In the genomic region with DNA sequence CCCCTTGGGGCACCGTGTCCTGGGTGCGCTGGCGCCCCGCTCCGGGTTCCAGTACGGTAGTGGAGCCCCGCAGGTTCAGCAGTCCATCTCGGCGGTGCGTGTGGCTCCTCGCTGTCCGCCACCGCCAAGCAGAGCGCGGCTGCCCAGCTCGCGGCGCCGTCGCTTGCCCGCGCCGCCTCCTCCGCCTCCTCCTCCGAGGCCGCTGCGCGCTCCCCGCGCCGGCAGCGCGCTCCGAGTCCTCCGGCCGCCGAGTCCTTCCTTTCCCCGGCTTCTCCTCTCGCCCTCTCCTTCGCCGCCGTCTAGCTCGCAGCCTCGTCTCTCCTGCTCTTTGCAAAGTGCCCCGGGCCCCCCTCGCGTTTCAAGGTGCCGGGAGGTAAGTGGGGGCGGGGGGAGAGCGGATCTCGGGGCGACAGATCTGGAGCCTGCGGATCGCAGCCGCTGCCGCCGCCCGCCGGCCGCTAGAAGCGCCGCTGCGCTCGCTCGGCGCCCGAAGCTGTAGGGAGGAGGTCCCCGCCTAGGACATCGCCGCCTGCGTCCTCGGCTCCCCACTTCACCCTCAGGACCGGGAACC, we compare ENCODE assay signal across 8 mouse cellular contexts. TPM values are rescaled to one million over a fixed set of nuclear protein-coding genes. Genes with fewer than 3 reads are reported as not detected.
A peak's percentile ranks its signal among the peaks of the same experiment; 100 is the strongest.
DNase-seq lines count a peak whose midpoint lies in the region; ATAC-seq lines count a peak whose summit lies in the region.

No protein-coding gene starts in this region.

- peak overlapping the region; percentile 62 for H3K9ac ChIP-seq in embryonic facial prominence, embryonic 15.5 days
- H3K9ac ChIP-seq in heart, embryonic 13.5 days = peak overlapping the region; percentile 82
- H3K9ac ChIP-seq in kidney, embryonic 16.5 days (replicated peaks; ENCODE audit: low read length) = peak overlapping the region; percentile 69
- H3K9ac ChIP-seq in liver, embryonic 15.5 days = peak overlapping the region; percentile 15; the same call in 1 of the 2 replicates
- H3K9ac ChIP-seq in stomach, embryonic 14.5 days (replicated peaks; ENCODE audit: low read depth, low read length) = peak overlapping the region; percentile 38

- no peaks in the 10 kb centered on the region for H3K9me3 ChIP-seq in embryonic facial prominence, embryonic 15.5 days (replicated peaks)
- H3K9me3 ChIP-seq in heart, embryonic 13.5 days = no peaks in the 10 kb centered on the region
- no peaks in the 10 kb centered on the region for H3K9me3 ChIP-seq in kidney, embryonic 16.5 days (ENCODE audit: low read length)
- H3K9me3 ChIP-seq in liver, embryonic 15.5 days (replicated peaks) = no peaks in the 10 kb centered on the region
- H3K9me3 ChIP-seq in stomach, embryonic 14.5 days (ENCODE audit: control insufficient read depth, low read depth, low read length) = no peaks in the 10 kb centered on the region

- ATAC-seq in embryonic facial prominence, embryonic 15.5 days (ENCODE audit: insufficient number of reproducible peaks, low FRiP score, low TSS enrichment, low read depth) = peak; percentile 44
- peak; percentile 33; the same call in 1 of the 2 replicates for ATAC-seq in heart, embryonic 13.5 days (ENCODE audit: extremely low read depth, insufficient number of reproducible peaks, low FRiP score, low TSS enrichment)
- peak; percentile 79 for ATAC-seq in kidney, embryonic 16.5 days (ENCODE audit: low FRiP score, low TSS enrichment)
- peak; percentile 28 for ATAC-seq in liver, embryonic 15.5 days (ENCODE audit: insufficient read depth)
- ATAC-seq in stomach, embryonic 14.5 days (ENCODE audit: insufficient number of reproducible peaks, insufficient read depth, low FRiP score, low read depth) = peak; percentile 74

- H3K4me1 ChIP-seq in embryonic facial prominence, embryonic 15.5 days = peaks cover 37% of the 10 kb centered on the region
- peaks cover 37% of the 10 kb centered on the region for H3K4me1 ChIP-seq in heart, embryonic 13.5 days
- H3K4me1 ChIP-seq in kidney, embryonic 16.5 days (ENCODE audit: insufficient read depth, low read length) = peaks cover 32% of the 10 kb centered on the region
- H3K4me1 ChIP-seq in liver, embryonic 15.5 days (replicated peaks) = peaks cover 25% of the 10 kb centered on the region
- H3K4me1 ChIP-seq in stomach, embryonic 14.5 days (ENCODE audit: control insufficient read depth, insufficient read depth, low read length) = peaks cover 11% of the 10 kb centered on the region; the same call in 1 of the 2 replicates

- peak overlapping the region; percentile 88 for H3K4me2 ChIP-seq in embryonic facial prominence, embryonic 15.5 days (replicated peaks)
- H3K4me2 ChIP-seq in heart, embryonic 13.5 days = peak overlapping the region; percentile 96
- peak overlapping the region; percentile 89 for H3K4me2 ChIP-seq in kidney, embryonic 16.5 days (replicated peaks; ENCODE audit: low read depth, low read length)
- H3K4me2 ChIP-seq in liver, embryonic 15.5 days = peak overlapping the region; percentile 70
- H3K4me2 ChIP-seq in stomach, embryonic 14.5 days (replicated peaks; ENCODE audit: low read depth, low read length) = peak overlapping the region; percentile 91

- H3K36me3 ChIP-seq in embryonic facial prominence, embryonic 15.5 days = no peaks in the 10 kb centered on the region
- no peaks in the 10 kb centered on the region for H3K36me3 ChIP-seq in heart, embryonic 13.5 days
- no peaks in the 10 kb centered on the region for H3K36me3 ChIP-seq in kidney, embryonic 16.5 days (ENCODE audit: insufficient read depth, low read length)
- no peaks in the 10 kb centered on the region for H3K36me3 ChIP-seq in liver, embryonic 15.5 days (replicated peaks)
- H3K36me3 ChIP-seq in stomach, embryonic 14.5 days (ENCODE audit: control insufficient read depth, insufficient read depth, low read length) = no peaks in the 10 kb centered on the region

- WGBS in embryonic facial prominence, embryonic 15.5 days = under 1% methylated on average over 67 of the region's 73 CpGs
- WGBS in heart, embryonic 13.5 days = under 1% methylated on average over 63 of the region's 73 CpGs
- under 1% methylated on average over 53 of the region's 73 CpGs for WGBS in kidney, embryonic 16.5 days
- under 1% methylated on average over 73 of the region's 73 CpGs for WGBS in liver, embryonic 15.5 days (ENCODE audit: insufficient replicate concordance)
- WGBS in stomach, embryonic 14.5 days = under 1% methylated on average over 63 of the region's 73 CpGs

- DNase-seq in 416B (ENCODE audit: low read depth) = peak; percentile 80
- peak; percentile 76 to 85 for DNase-seq in adrenal gland, postnatal 36 days
- peak; percentile 86 for DNase-seq in neural tube, embryonic 10.5 days (ENCODE audit: extremely low spot score, low spot score)

- peak overlapping the region; percentile 72 for H3K4me3 ChIP-seq in embryonic facial prominence, embryonic 15.5 days (replicated peaks)
- H3K4me3 ChIP-seq in heart, embryonic 13.5 days = peak overlapping the region; percentile 77
- H3K4me3 ChIP-seq in kidney, embryonic 16.5 days (ENCODE audit: low read length) = peak overlapping the region; percentile 68
- peak overlapping the region; percentile 60 for H3K4me3 ChIP-seq in liver, embryonic 15.5 days (replicated peaks)
- peak overlapping the region; percentile 65 for H3K4me3 ChIP-seq in stomach, embryonic 14.5 days (ENCODE audit: low read depth, low read length)

- peaks cover 21% of the 10 kb centered on the region for H3K27me3 ChIP-seq in embryonic facial prominence, embryonic 15.5 days
- peaks cover 87% of the 10 kb centered on the region for H3K27me3 ChIP-seq in heart, embryonic 13.5 days (replicated peaks)
- H3K27me3 ChIP-seq in kidney, embryonic 16.5 days (ENCODE audit: insufficient read depth, low read length) = peaks cover 70% of the 10 kb centered on the region
- H3K27me3 ChIP-seq in liver, embryonic 15.5 days = peaks cover 84% of the 10 kb centered on the region
- peaks cover 35% of the 10 kb centered on the region for H3K27me3 ChIP-seq in stomach, embryonic 14.5 days (ENCODE audit: control insufficient read depth, insufficient read depth, low read length)

- peak overlapping the region; percentile 85 for H3K27ac ChIP-seq in embryonic facial prominence, embryonic 15.5 days (replicated peaks)
- H3K27ac ChIP-seq in heart, embryonic 13.5 days (replicated peaks) = no peak overlapping the region
- H3K27ac ChIP-seq in kidney, embryonic 16.5 days (ENCODE audit: low read length) = no peak overlapping the region
- H3K27ac ChIP-seq in liver, embryonic 15.5 days (replicated peaks) = no peak overlapping the region
- no peak overlapping the region for H3K27ac ChIP-seq in stomach, embryonic 14.5 days (ENCODE audit: low read length)

RNA-seq across cellular contexts. Expression of a gene that starts 40.9 kb away (rescaled TPM):
- total RNA-seq in adrenal gland, postnatal 36 days (2021) = 10 to 100 TPM; 24.7 to 34.0 TPM
- polyA plus RNA-seq in embryonic facial prominence, embryonic 15.5 days (2015; fragmentation: Nextera tagmentation; extraction: Ambion mirVana) = 16.7 and 18.1 TPM in 2 replicates
- polyA plus RNA-seq in heart, embryonic 13.5 days (2015; fragmentation: Nextera tagmentation; extraction: Ambion mirVana) = 20.5 and 21.5 TPM in 2 replicates
- polyA plus RNA-seq in kidney, embryonic 16.5 days (2015; fragmentation: Nextera tagmentation; extraction: Ambion mirVana) = 20.7 and 23.6 TPM in 2 replicates
- polyA plus RNA-seq in liver, embryonic 15.5 days (2015; fragmentation: Nextera tagmentation; extraction: Ambion mirVana) = 6.5 and 6.6 TPM in 2 replicates
- 27.0 and 27.5 TPM in 2 replicates for polyA plus RNA-seq in stomach, embryonic 14.5 days (2014; fragmentation: Nextera tagmentation; extraction: Ambion mirVana)

Comparison
In these comparisons a context has a peak if more than half of its experiments do, and no peak if none do; other contexts are left out.
1. ATAC-seq: peak in every context shown above with its lines; median percentile 79 in kidney, embryonic 16.5 days; 74 in stomach, embryonic 14.5 days; 44 in embryonic facial prominence, embryonic 15.5 days; 33 in heart, embryonic 13.5 days; 28 in liver, embryonic 15.5 days.
2. H3K9ac ChIP-seq: peak in every context shown above with its lines; median percentile 82 in heart, embryonic 13.5 days; 69 in kidney, embryonic 16.5 days; 62 in embryonic facial prominence, embryonic 15.5 days; 38 in stomach, embryonic 14.5 days; 15 in liver, embryonic 15.5 days.